Mouse (Mus musculus): Measurements from ENCODE around the gene Rtcb.

GRCm38 (mm10) chr10:85951765-85952443 is 5.7 kb downstream of the Rtcb start:
- TF ChIP-seq CTCF (IDR thresholded peaks at IDR 0.05; ENCODE audit: low read depth, low read length) (no peak), GATA1 (IDR thresholded peaks at IDR 0.05; ENCODE audit: borderline replicate concordance, low read length) (no peak), GATA2 (IDR thresholded peaks at IDR 0.05; ENCODE audit: borderline replicate concordance, low read depth, low read length) (no peak), TAL1 (conservative IDR thresholded peaks at IDR 0.05; ENCODE audit: low read depth, low read length) (no peak)
